Mouse (Mus musculus): Measurements from ENCODE around the gene Prss36. TPM values are rescaled to one million over a fixed set of nuclear protein-coding genes. Genes with fewer than 3 reads are reported as not detected.
"Not testable (repeated sequence)": the region's sequence is repeated elsewhere in the genome, so short reads cannot be mapped to it uniquely, and the experiment has no call there.

The Prss36 gene
- polyA plus RNA-seq, 1 experiment = 4.3 TPM

DNA sequence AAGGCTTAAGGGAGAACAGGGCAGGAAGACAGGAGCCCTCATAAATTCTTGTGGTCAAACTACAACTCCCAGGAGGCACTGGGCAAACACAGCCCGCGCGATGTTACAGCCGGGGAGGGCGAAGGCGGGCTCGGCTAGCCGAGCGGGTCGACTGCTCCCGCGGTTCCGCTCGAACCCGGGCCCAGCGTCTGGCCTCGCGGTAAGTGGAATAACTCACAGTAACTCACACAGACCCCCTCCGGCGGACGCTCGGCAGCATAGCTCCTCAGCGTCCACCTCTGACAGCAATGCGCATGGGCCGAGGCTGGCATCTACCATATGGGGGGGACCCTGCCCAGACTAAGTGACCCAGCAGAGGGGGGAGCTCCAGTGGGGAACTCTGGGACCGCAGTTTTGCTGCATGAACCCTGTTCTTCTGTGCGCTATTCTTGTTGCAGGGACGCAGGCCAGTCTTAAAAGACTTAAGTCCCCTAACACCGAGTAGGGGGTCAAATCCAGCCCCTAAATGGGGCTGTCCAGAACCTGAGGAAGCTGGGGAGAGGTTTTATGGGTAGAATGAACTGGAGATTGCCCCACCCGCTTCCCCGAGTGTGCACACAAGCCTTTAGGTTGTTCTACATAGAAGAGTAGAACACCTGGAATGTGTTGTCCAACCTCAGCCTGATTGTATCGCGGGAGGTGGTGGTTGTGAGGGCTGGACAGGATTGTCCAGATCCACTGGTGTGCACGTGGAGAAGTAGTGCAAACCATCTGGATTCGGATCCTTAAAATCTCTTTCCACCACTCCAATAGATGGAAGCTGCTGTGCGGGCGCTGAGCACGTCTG, 42.3 kb downstream of the Prss36 start, which contains the start of gene Bckdk:
TSS of gene Bckdk (plus strand) at position 112 of the 826 bp plus-strand sequence.
- Histone ChIP-seq H3K4me3 (replicated peaks; ENCODE audit: control insufficient read depth, low read depth, low read length) (peak within 1 kb of the TSS; percentile 82), H3K4me1 (ENCODE audit: control insufficient read depth, insufficient read depth, low read length) (peaks cover 2% of the 10 kb centered on the region; the same call in 1 of the 2 replicates), H3K27ac (ENCODE audit: control insufficient read depth, insufficient read depth, low read depth, low read length, poor library complexity) (peak within 1 kb of the TSS; percentile 66)
- no peak for TF ChIP-seq CTCF (IDR thresholded peaks at IDR 0.05; ENCODE audit: control insufficient read depth, insufficient read depth, low read length)
- peak; percentile 65; the same call in 1 of the 2 replicates for TF ChIP-seq POLR2A (IDR thresholded peaks at IDR 0.05; ENCODE audit: borderline replicate concordance, control insufficient read depth, low read depth, low read length)
- WGBS = 5% methylated on average over 38 of the region's 38 CpGs

DNA sequence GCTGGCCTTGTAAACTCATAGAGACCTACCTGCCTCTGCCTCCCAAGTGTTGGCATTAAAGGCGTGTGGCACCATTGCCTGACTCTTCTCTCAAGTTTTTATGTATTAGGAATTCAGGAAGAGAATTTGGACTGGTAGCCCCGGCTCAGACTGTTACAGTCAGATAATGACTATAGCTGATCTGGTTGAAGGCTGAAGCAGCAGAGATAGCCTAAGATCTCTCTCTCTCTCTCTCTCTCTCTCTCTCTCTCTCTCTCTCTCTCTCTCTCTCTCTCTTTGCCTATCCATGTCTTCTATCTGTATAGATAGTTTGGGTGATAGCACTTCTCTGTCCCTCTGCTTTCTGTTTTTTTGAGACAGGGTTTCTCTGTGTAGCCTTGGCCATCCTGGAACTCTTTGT, 44.8 kb downstream of the Prss36 start:
- TF ChIP-seq POLR2A (IDR thresholded peaks at IDR 0.05; ENCODE audit: borderline replicate concordance, control insufficient read depth, low read depth, low read length) = no peak
- TF ChIP-seq CTCF (IDR thresholded peaks at IDR 0.05; ENCODE audit: control insufficient read depth, insufficient read depth, low read length) = no peak
- H3K27ac ChIP-seq (ENCODE audit: control insufficient read depth, insufficient read depth, low read depth, low read length, poor library complexity) = no peak overlapping the region
- peaks cover 2% of the 10 kb centered on the region; the same call in 1 of the 2 replicates for H3K4me1 ChIP-seq (ENCODE audit: control insufficient read depth, insufficient read depth, low read length)
- H3K4me3 ChIP-seq (replicated peaks; ENCODE audit: control insufficient read depth, low read depth, low read length) = no peak overlapping the region
- WGBS = 66% methylated on average over 2 of the region's 2 CpGs

DNA sequence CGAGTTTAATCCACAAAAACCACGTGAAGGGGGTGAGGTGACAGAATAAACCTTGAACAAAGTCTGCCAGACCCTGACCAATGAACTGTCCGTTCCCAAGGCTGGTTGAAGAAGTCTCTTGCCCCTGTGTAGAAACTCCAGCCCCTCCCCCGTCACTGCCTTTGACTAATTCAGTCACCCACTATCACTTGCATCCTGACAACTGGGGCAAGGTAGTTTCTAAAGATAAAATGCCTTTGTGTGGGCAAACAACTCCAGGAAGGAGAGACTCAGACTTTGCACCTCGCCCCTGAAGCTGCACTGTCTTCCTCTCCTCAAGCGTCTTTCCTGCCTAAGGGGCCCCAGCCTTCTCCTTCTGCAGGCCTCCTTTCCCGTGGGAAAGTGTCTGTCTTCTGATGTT, 46.5 kb downstream of the Prss36 start:
- Histone ChIP-seq H3K27ac (ENCODE audit: control insufficient read depth, insufficient read depth, low read depth, low read length, poor library complexity) (no peak overlapping the region), H3K4me3 (replicated peaks; ENCODE audit: control insufficient read depth, low read depth, low read length) (no peak overlapping the region), H3K4me1 (ENCODE audit: control insufficient read depth, insufficient read depth, low read length) (peaks cover 3% of the 10 kb centered on the region)
- 28% methylated on average over 7 of the region's 7 CpGs for WGBS
- TF ChIP-seq POLR2A (IDR thresholded peaks at IDR 0.05; ENCODE audit: borderline replicate concordance, control insufficient read depth, low read depth, low read length) (no peak), CTCF (IDR thresholded peaks at IDR 0.05; ENCODE audit: control insufficient read depth, insufficient read depth, low read length) (no peak)

DNA sequence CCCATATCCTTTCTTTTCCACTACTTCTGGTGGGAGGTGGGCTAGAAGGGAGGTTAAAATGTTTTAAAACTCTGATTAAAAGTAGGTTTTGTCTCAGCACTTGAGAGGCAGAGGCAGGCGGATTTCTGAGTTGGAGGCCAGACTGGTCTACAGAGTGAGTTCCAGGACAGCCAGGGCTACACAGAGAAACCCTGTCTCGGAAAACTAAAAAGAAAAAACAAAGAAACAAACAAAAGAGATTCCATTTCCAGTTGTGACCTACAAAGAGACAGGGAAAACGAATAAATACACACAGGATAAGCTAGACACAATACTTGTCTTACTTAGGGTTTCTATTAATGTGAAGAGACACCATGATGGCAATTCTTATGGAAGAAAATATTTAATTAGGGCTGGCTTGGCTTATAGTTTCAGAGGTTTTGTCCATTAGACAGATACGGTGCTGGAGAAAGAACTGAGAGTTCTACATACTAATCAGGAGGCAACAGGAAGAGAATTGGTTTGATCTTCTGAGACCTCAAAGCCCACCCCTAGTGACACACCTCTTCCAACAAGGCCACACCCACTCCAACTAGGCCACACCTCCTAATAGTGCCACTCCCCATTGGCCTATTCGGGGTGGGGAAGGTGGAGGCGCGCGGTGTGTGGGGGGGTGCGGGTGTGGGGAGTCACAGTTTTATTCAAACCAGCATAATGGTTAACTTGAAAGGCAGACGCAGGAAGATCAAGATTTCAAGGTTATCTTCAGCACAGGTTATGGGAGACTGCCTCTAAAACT, 48.2 kb downstream of the Prss36 start:
- H3K4me1 ChIP-seq (ENCODE audit: control insufficient read depth, insufficient read depth, low read length) = peaks cover 1% of the 10 kb centered on the region
- H3K4me3 ChIP-seq (replicated peaks; ENCODE audit: control insufficient read depth, low read depth, low read length) = no peak overlapping the region
- 47% methylated on average over 10 of the region's 10 CpGs for WGBS
- TF ChIP-seq POLR2A (IDR thresholded peaks at IDR 0.05; ENCODE audit: borderline replicate concordance, control insufficient read depth, low read depth, low read length) (no peak), CTCF (IDR thresholded peaks at IDR 0.05; ENCODE audit: control insufficient read depth, insufficient read depth, low read length) (no peak)
- no peak overlapping the region for H3K27ac ChIP-seq (ENCODE audit: control insufficient read depth, insufficient read depth, low read depth, low read length, poor library complexity)

DNA sequence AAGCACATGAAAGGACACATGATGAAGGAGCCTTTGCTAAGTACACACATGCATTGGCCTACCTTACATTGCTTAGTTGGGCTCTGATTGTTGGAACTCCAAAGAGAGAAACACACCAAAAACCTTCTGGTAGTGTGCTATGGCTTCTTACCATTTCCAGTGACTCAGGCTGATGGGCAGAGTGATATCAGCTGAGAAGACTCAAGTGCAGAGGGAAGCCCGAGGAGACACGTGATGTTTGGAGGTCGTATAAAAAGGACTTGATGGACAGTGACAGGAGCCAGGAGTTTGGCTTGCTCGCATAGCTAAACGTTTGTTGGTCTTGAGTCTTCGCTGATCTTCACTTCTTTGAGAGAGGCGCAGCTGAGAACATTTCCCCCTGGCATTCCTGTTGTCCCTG, 49.0 kb downstream of the Prss36 start:
- WGBS = 85% methylated on average over 7 of the region's 7 CpGs
- H3K4me1 ChIP-seq (ENCODE audit: control insufficient read depth, insufficient read depth, low read length) = peaks cover 1% of the 10 kb centered on the region

DNA sequence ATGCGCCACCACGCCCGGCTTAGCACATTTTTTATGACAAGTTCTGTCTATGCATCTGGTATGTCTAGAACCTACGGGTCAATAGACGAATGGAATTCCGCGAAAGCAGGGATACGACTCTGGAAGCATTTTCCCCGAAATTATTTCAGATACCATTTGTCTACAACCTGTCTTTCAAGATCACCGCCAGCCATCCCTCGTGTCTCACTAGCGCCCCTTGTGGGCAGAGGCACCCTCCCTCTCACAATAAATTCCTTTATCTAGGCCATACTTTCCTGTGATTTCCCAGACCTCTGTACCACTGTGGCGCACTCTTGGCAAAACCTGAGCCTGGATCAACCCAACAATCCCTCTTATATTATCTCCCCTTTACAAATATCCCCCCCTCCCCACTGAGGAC, 50.1 kb downstream of the Prss36 start:
- WGBS = 54% methylated on average over 13 of the region's 13 CpGs
- Histone ChIP-seq H3K4me1 (ENCODE audit: control insufficient read depth, insufficient read depth, low read length) (peaks cover 1% of the 10 kb centered on the region), H3K27ac (ENCODE audit: control insufficient read depth, insufficient read depth, low read depth, low read length, poor library complexity) (no peak overlapping the region), H3K4me3 (replicated peaks; ENCODE audit: control insufficient read depth, low read depth, low read length) (no peak overlapping the region)
- peak; percentile 89 for TF ChIP-seq CTCF (IDR thresholded peaks at IDR 0.05; ENCODE audit: control insufficient read depth, insufficient read depth, low read length)
- no peak for TF ChIP-seq POLR2A (IDR thresholded peaks at IDR 0.05; ENCODE audit: borderline replicate concordance, control insufficient read depth, low read depth, low read length)

More for the DNA sequence above, 49.0 kb downstream of the Prss36 start:
- Histone ChIP-seq H3K4me3 (replicated peaks; ENCODE audit: control insufficient read depth, low read depth, low read length) (no peak overlapping the region), H3K27ac (ENCODE audit: control insufficient read depth, insufficient read depth, low read depth, low read length, poor library complexity) (no peak overlapping the region)
- TF ChIP-seq POLR2A (IDR thresholded peaks at IDR 0.05; ENCODE audit: borderline replicate concordance, control insufficient read depth, low read depth, low read length) (no peak), CTCF (IDR thresholded peaks at IDR 0.05; ENCODE audit: control insufficient read depth, insufficient read depth, low read length) (no peak)

DNA sequence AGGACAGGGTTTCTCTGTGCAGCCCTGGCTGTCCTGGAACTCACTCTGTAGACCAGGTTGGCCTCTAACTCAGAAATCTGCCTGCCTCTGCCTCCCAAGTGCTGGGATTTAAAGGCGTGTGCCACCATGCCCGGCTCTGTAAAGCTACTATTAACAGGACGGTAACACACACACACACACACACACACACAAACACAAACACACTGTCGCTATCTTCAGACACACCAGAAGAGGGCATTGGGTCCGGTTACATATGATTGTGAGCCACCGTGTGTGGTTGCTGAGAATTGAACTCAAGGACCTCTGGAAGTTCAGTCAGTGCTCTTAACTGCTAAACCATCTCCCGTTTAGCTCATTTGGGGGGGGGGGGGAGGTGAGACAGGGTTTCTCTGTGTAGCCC, 50.6 kb downstream of the Prss36 start:
- 51% methylated on average over 7 of the region's 7 CpGs for WGBS
- H3K4me1 ChIP-seq (ENCODE audit: control insufficient read depth, insufficient read depth, low read length); H3K27ac ChIP-seq (ENCODE audit: control insufficient read depth, insufficient read depth, low read depth, low read length, poor library complexity): not testable (repeated sequence)
- H3K4me3 ChIP-seq (replicated peaks; ENCODE audit: control insufficient read depth, low read depth, low read length) = peak overlapping the region; percentile 23

DNA sequence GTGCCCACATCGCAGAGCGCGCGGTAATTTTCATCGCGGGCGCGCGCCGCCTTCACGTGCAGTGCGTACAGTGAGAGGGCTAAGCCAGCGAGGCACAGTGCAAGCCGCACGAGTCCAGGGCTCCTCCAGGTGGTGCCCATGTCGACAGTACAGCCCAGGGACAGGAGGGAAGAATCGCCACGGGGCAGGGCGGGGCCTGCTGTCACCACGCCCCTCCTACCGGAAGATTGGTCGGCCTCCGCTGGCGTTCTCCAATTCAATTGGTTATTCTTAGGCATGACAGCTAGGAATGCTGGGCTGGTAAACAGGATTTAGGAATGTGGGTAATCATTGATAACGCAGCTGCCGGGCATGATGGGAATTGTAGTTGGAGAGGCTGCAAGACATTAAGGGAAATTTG, 51.1 kb downstream of the Prss36 start, which contains the start of the genes Gm21974 and Vkorc1:
TSS of gene Gm21974 (minus strand) at position 13 of the 400 bp plus-strand sequence.
TSS of gene Vkorc1 (minus strand) at position 176 of the 400 bp plus-strand sequence.
- peak; percentile 43; the same call in 1 of the 2 replicates for TF ChIP-seq CTCF (IDR thresholded peaks at IDR 0.05; ENCODE audit: control insufficient read depth, insufficient read depth, low read length)
- peak; percentile 72; the same call in 1 of the 2 replicates for TF ChIP-seq POLR2A (IDR thresholded peaks at IDR 0.05; ENCODE audit: borderline replicate concordance, control insufficient read depth, low read depth, low read length)
- WGBS = under 1% methylated on average over 26 of the region's 26 CpGs
- Histone ChIP-seq H3K27ac (ENCODE audit: control insufficient read depth, insufficient read depth, low read depth, low read length, poor library complexity) (peak within 1 kb of the TSS; percentile 63; the same call in 1 of the 2 replicates), H3K4me1 (ENCODE audit: control insufficient read depth, insufficient read depth, low read length) (peaks cover 1% of the 10 kb centered on the region), H3K4me3 (replicated peaks; ENCODE audit: control insufficient read depth, low read depth, low read length) (peak within 1 kb of the TSS; percentile 86)
